Mouse (Mus musculus) left cerebral cortex, postnatal 4 days (tissue): ENCODE results near the gene Slc52a3. TPM values are rescaled to one million over a fixed set of nuclear protein-coding genes. Genes with fewer than 3 reads are reported as not detected.
A peak's percentile ranks its signal among the peaks of the same experiment; 100 is the strongest.
"Not testable (repeated sequence)": the region's sequence is repeated elsewhere in the genome, so short reads cannot be mapped to it uniquely, and the experiment has no call there.

Experiments used
- DNase-seq: peaks from one replicate; pipeline ENCODE4 v3.0.0-alpha.2; 2022
- intact Hi-C: fragments of 180-260 bp; cut with DNase I; formaldehyde crosslinking; loops from one replicate; pipeline ENCODE4 v1.15.1; 2025
- total RNA-seq, 2 experiments: library from RNA; stranded (reverse); gene quantifications; 2 replicates each; pipeline ENCODE4 v1.2.3; 2021

The Slc52a3 gene
- total RNA-seq, 2 experiments from 2014 or later: 2.2 to 2.5 TPM

DNA sequence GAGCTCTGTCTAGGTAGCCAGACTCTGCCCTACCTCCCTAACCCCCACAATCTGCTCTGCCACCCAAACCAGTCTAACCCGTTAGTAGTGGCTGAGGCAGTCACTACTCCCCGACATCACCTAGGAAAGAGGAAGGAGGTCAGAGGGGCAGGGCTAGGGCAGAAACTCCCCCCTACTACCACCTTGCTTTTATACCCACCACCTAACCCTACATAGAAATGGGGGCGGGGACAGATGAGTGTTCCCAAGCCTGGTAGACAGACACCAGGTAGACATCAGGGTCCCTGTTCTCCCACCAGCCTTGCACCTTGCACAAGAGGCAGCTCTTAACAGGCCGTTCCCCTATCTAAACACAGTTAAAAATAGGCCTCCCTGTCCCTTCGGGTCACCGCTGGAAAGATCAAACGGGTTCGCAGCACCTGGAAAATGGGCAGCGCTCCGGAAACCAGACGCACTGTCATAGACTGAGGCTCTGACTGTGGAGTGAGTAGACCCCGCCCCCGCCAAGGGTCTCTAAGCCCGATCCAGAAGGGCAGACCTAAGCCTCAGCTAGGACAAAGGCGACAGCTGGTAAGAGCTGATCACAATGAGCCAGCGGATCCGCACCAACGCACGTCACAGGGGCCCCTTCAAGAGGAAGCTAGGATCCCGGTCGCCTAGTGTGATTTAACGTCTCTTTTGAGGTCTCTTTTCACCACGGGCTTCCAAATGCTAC is 23.3 kb upstream of the Slc52a3 start:
- DNase-seq: peak; percentile 63
- intact Hi-C loops: no loop called here

DNA sequence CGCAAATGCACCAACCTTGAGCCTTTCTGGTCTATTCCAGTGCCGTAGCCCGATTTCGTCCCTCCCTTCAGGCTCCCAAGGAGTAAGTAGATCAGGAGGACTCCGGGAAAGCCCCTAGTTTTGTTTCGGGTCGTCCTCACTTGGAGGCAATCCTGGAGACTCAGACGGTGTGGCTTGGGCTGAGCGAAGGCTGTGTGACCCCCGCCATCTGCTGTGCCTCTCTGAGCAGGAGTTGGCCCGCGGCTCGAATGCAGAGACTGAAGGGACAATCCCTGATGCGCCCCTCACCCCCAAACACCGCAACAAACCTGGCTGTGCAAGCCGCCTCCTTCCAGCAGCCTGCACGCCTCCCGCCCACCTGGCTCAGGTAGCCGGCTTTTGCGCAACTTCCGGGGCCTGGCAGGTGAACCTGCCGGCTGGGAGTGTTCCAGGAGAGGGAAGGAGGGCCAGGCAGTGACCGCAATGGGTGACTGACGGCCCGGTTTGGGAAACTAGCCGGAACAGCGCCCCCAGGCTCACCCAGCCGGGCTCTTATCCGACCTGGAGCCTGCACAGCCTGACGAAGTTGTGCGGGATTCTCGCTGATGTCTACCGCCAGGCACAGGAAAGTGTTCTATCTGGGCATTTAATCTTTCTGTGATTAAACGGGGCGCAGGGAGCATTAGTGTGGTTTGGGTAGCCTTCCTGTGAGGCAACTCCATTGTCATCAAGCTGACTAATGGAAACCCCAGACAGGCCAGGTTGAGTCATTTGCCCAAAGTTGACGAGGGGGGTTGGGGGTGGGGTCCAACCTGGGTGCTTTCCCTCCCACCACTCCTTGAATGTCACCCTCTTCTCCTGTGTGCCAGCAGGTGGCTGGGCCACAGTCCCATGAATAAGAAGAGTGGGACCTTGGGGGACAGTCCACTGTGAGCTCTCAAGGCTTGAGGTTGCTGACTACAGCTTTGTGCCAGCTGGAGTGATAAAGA is 22.4 kb upstream of the Slc52a3 start:
- intact Hi-C loops: no loop called here
- DNase-seq: no peak

GRCm38 (mm10) chr2:151975295-151975694 is 21.0 kb upstream of the Slc52a3 start:
- no peak for DNase-seq
- intact Hi-C loops: no loop called here

DNA sequence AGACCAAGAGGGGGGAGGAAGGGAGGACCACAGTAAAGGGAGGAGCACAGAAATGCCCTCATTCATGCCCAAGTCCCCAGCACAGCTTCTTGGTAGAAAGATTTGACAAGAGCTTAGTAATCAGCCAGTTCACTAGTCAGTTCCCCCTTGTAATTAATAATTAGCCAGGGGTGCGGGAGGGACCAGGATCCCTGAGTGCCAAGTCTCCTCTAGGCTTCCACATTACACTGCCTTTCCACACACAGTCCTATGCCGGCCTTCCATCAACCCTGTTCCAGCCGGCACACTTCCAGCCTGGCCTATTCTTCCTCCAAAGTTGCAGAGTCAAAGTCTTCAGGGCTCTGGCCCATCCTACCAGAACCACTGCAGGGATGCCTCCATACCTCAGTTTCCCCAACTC is 20.2 kb upstream of the Slc52a3 start:
- intact Hi-C loops: no loop called here
- no peak for DNase-seq

GRCm38 (mm10) chr2:151977689-151978440 is 18.4 kb upstream of the Slc52a3 start:
- intact Hi-C loops: no loop called here
- peak; percentile 62 for DNase-seq

- DNase-seq: no peak
- intact Hi-C loops: no loop called here
These were observed 17.8 kb upstream of the Slc52a3 start for GRCm38 (mm10) chr2:151978494-151978893.

GRCm38 (mm10) chr2:151979470-151980354 is 16.6 kb upstream of the Slc52a3 start, which contains the start of gene Fam110a:
TSS of gene Fam110a (minus strand) at chr2:151980219.
- DNase-seq: peak; percentile 96
- intact Hi-C loops: no loop called here

GRCm38 (mm10) chr2:151980355-151980693 is 16.0 kb upstream of the Slc52a3 start:
- no peak for DNase-seq
- intact Hi-C loops: no loop called here

GRCm38 (mm10) chr2:151981268-151981667 is 15.0 kb upstream of the Slc52a3 start:
- DNase-seq: no peak
- intact Hi-C loops: no loop called here

- intact Hi-C loops: no loop called here
- no peak for DNase-seq
These were observed 13.8 kb upstream of the Slc52a3 start for GRCm38 (mm10) chr2:151982476-151982875.

GRCm38 (mm10) chr2:151984019-151984418 is 12.3 kb upstream of the Slc52a3 start:
- DNase-seq: no peak
- intact Hi-C loops: no loop called here

- intact Hi-C loops: no loop called here
- DNase-seq: no peak
These were observed 10.7 kb upstream of the Slc52a3 start for GRCm38 (mm10) chr2:151985426-151986172.

DNA sequence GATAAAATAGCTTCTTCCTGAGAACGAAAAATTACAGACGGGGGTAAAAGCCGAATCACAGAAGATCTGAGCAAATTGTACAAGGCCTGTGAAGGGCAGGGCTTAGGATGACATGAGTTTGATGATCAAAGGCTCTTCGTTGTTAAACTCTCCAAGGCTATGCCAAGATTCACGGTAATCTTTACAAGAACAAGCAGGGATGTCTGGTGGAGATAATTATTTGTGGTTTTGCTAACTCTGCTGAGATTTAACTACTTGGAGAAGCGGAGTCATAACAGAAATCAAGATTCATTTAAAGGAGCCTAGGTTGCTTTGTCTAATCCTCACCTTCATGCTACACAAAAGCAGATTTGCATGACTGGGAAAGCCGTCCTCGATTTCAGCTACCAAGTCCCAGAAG is 9.4 kb upstream of the Slc52a3 start:
- DNase-seq: no peak
- intact Hi-C loops: no loop called here

- intact Hi-C loops: no loop called here
- DNase-seq: no peak
These were observed 7.3 kb upstream of the Slc52a3 start for GRCm38 (mm10) chr2:151988978-151989377.

DNA sequence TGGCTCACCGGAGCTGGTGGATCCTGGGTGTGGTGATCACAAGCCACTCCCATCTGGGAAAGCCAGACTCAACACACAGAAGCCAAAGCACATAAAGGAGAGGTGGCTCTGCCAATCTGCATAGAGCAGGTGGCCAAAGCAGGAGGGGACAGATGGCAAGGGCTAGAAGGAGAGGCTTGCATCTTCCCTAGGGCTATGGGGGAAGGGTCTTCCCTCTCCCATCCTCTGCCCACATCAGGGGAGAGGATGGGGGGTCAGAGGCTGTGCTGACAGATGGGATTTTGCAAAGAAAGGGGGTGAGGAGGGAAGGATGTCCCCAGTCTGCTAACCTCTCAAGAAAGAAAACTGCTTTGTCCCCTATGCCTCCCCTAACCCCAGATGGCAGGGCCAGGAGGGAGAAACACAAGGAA is 5.3 kb upstream of the Slc52a3 start:
- DNase-seq: peak; percentile 85
- intact Hi-C loops: loop anchor here (5.0 to 10.0 kb wide), 3 partner anchors 54 to 246 kb away; partner anchors contain the start of gene Psmf1

DNA sequence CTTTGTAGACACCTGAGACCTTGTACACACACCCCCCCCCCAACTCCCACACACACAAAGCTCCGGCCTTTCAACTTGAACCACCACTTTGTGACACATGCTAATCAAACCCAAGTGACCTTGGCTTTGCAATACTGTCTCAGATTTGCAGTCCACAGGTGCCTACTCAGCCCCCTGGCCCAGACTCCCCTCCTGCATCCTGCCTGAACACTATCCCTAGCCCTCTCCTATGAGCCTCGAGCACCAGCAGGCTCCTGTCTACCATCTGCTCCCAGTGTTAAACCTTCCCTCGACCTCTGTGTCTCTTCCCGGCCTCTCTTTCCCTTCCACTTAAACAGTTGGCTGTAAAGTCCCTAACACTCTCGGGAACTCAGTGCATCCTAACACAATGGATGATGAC is 4.9 kb upstream of the Slc52a3 start:
- intact Hi-C loops: loop anchor here (5.0 to 10.0 kb wide), 3 partner anchors 54 to 247 kb away; partner anchors contain the start of gene Psmf1
- DNase-seq: no peak

DNA sequence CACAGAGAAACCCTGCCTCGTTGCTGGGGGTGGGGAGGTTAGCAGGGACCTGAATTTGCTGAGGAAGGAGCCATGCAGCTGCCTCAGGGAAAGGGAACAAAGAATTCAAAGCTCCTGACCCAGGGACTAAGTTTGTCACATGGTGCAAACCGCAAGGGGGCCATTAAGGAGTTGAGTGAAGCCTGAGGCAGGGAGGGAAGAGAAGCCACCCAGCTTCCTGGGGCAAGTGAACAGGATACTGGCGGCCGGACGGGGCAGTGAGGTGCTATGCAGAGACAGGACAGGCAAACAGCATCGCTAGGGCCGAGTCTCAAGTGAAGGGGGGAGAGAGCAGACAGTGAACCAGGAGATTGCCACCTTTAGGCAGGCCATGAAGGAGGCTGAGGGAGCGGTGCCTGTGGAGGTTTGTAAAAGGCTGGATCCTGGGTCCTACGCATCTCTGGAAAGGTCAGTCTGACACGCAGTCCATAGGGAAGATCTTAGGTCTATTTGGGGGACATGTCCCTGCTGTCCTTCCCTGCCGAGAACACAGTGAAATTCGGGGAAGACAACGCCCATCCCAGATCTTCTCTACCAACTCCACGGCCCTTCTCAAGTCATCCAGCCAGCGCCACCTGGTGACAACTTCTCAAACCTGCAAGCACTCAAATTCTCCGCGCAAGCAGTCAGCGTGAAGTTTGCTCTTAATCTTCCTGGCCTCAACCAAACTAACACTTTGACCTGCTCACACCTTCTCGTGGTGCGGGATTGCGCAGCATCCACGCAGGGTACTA is 1.8 kb upstream of the Slc52a3 start:
- intact Hi-C loops: loop anchor here (5.0 to 10.0 kb wide), 3 partner anchors 57 to 250 kb away; partner anchors contain the start of gene Psmf1
- peak; percentile 80 for DNase-seq

GRCm38 (mm10) chr2:151997190-151997575 is 872 bp downstream of the Slc52a3 start:
- intact Hi-C loops: loop anchor here (10.0 kb wide), 1 partner anchor 252 kb away; the partner anchor contains the start of gene Psmf1
- not testable (repeated sequence) for DNase-seq
